Mouse (Mus musculus): ENCODE measurements around the gene Alpk1.

GRCm38 (mm10) chr3:127823886-127824863, 43.8 kb upstream of the Alpk1 start:
- TF ChIP-seq POLR2A (IDR thresholded peaks at IDR 0.05; ENCODE audit: low read depth, low read length) (no peak), CTCF (IDR thresholded peaks at IDR 0.05; ENCODE audit: extremely low read depth, insufficient read length, insufficient replicate concordance, low read depth, low read length) (no peak)
